Mouse (Mus musculus) fibroblast of lung, adult 2 months (primary cell): ENCODE measurements around the gene Snorc.

Experiments used
- DNase-seq: peaks from one replicate; pipeline ENCODE4 v3.0.0-alpha.2; 2011; ENCODE audit warnings: low read depth

The Snorc gene

GRCm38 (mm10) chr1:87510166-87510691, 40.2 kb downstream of the Snorc start:
- DNase-seq, result no peak

- DNase-seq, result no peak
Observed at GRCm38 (mm10) chr1:87510845-87511244, 40.8 kb downstream of the Snorc start.

GRCm38 (mm10) chr1:87520467-87520866, 50.4 kb downstream of the Snorc start:
- DNase-seq, result no peak

GRCm38 (mm10) chr1:87521523-87521922, 51.5 kb downstream of the Snorc start:
- no peak for DNase-seq

- no peak for DNase-seq
Observed at GRCm38 (mm10) chr1:87525041-87525440, 55.0 kb downstream of the Snorc start.
